Mouse (Mus musculus): ENCODE measurements at regions not wholly inside any gene's neighbourhood (a gene's known extent, or its start where the extent isn't known, plus 50 kb on each side); places are given as distances from the start of the nearest gene placed in this dataset.
"Not testable (repeated sequence)": the region's sequence is repeated elsewhere in the genome, so short reads cannot be mapped to it uniquely, and the experiment has no call there.

GRCm38 (mm10) chr6:143431896-143432450, 265.0 kb downstream of the Etnk1 start:
- no peak for DNase-seq (ENCODE audit: low read depth, low spot score)

GRCm38 (mm10) chr6:143437367-143438271, 270.6 kb downstream of the Etnk1 start:
- no peak for DNase-seq (ENCODE audit: low read depth, low spot score)

GRCm38 (mm10) chr6:143438272-143438591, 271.2 kb downstream of the Etnk1 start:
- DNase-seq (ENCODE audit: low read depth, low spot score): no peak

GRCm38 (mm10) chr6:143439484-143439883, 272.5 kb downstream of the Etnk1 start:
- no peak for DNase-seq (ENCODE audit: low read depth, low spot score)

- DNase-seq (ENCODE audit: low read depth, low spot score): no peak
Observed at GRCm38 (mm10) chr6:143440237-143440950, 273.4 kb downstream of the Etnk1 start.

GRCm38 (mm10) chr6:143442361-143442760, 275.3 kb downstream of the Etnk1 start:
- DNase-seq (ENCODE audit: low read depth, low spot score): no peak

- no peak for DNase-seq (ENCODE audit: low read depth, low spot score)
Observed at GRCm38 (mm10) chr6:143443446-143443845, 276.4 kb downstream of the Etnk1 start.

GRCm38 (mm10) chr6:143444782-143445181, 277.8 kb downstream of the Etnk1 start:
- no peak for DNase-seq (ENCODE audit: low read depth, low spot score)

GRCm38 (mm10) chr6:143445834-143446552, 279.0 kb downstream of the Etnk1 start:
- no peak for DNase-seq (ENCODE audit: low read depth, low spot score)

- DNase-seq (ENCODE audit: low read depth, low spot score): no peak
Observed at GRCm38 (mm10) chr6:143447060-143447459, 280.0 kb downstream of the Etnk1 start.

GRCm38 (mm10) chr6:143449071-143449470, 282.1 kb downstream of the Etnk1 start:
- DNase-seq (ENCODE audit: low read depth, low spot score): no peak

- no peak for DNase-seq (ENCODE audit: low read depth, low spot score)
Observed at GRCm38 (mm10) chr6:143451869-143452268, 284.8 kb downstream of the Etnk1 start.

- DNase-seq (ENCODE audit: low read depth, low spot score): no peak
Observed at GRCm38 (mm10) chr6:143454695-143455218, 287.7 kb downstream of the Etnk1 start.

GRCm38 (mm10) chr6:143464907-143465537, 298.0 kb downstream of the Etnk1 start:
- no peak for DNase-seq (ENCODE audit: low read depth, low spot score)

- DNase-seq (ENCODE audit: low read depth, low spot score): not testable (repeated sequence)
Observed at GRCm38 (mm10) chr6:143472676-143473075, 305.7 kb downstream of the Etnk1 start.

- DNase-seq (ENCODE audit: low read depth, low spot score): no peak
Observed at GRCm38 (mm10) chr6:143474396-143474795, 307.4 kb downstream of the Etnk1 start.

GRCm38 (mm10) chr6:143475296-143475695, 308.3 kb downstream of the Etnk1 start:
- DNase-seq (ENCODE audit: low read depth, low spot score): no peak

GRCm38 (mm10) chr6:143477396-143477795, 310.4 kb downstream of the Etnk1 start:
- no peak for DNase-seq (ENCODE audit: low read depth, low spot score)

GRCm38 (mm10) chr6:143479239-143479638, 312.2 kb downstream of the Etnk1 start:
- DNase-seq (ENCODE audit: low read depth, low spot score): no peak

- no peak for DNase-seq (ENCODE audit: low read depth, low spot score)
Observed at GRCm38 (mm10) chr6:143479701-143480388, 312.8 kb downstream of the Etnk1 start.

GRCm38 (mm10) chr6:143482272-143482671, 315.3 kb downstream of the Etnk1 start:
- DNase-seq (ENCODE audit: low read depth, low spot score): no peak

Data from CD4-positive helper T cell, adult 2 months (primary cell).